Mouse (Mus musculus): ENCODE data around the gene Hoxd9.

- TF ChIP-seq CTCF (IDR thresholded peaks at IDR 0.05; ENCODE audit: low read depth) (no peak), EP300 (optimal IDR thresholded peaks at IDR 0.05) (no peak)
Observed at GRCm38 (mm10) chr2:74677106-74677505, 20.4 kb upstream of the Hoxd9 start.
